Mouse (Mus musculus) bone marrow, adult 2 months (tissue): ENCODE results near the gene Gm3776.
"Not testable (repeated sequence)": the region's sequence is repeated elsewhere in the genome, so short reads cannot be mapped to it uniquely, and the experiment has no call there.

Experiments
- CTCF ChIP-seq: fragments of 200-500 bp; IDR thresholded peaks from 2 replicates; pipeline ENCODE4 v1.5.1; 2011; ENCODE audit warnings: low read length, control low read depth; ENCODE audit not compliant: control insufficient read depth, insufficient read depth
- POLR2A ChIP-seq: fragments of 200-500 bp; IDR thresholded peaks from 2 replicates; pipeline ENCODE4 v1.6.1; 2011; ENCODE audit warnings: low read depth, mild to moderate bottlenecking, control low read depth, low read length, borderline replicate concordance; ENCODE audit not compliant: control insufficient read depth

- TF ChIP-seq POLR2A, CTCF: not testable (repeated sequence)
Observed at GRCm38 (mm10) chr9:78255683-78256470, 1.1 kb upstream of the Gm3776 start.
